Mouse (Mus musculus): ENCODE measurements around the gene Cybrd1. TPM values are rescaled to one million over a fixed set of nuclear protein-coding genes. Genes with fewer than 3 reads are reported as not detected.

Cybrd1 gene
- polyA plus RNA-seq, 1 experiment from 2014 or later = 3.5 TPM

DNA sequence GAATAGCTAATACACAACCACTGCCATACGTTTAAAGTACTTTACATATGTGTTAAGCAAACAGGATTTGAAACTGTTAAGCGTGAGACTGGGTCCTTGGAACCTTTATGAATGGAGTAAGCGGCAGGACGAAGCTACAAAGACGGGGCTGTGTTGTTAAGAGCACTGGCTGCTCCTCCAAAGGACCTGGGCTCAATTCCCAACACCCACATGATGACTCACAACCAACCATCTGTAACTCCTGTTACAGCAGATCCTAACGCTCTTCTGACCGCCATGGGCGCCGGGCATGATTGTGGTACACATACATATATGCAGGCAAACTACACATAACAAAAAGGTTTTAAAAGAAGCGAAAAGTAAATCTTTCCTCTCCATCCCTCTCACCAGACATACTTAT is 3.1 kb downstream of the Cybrd1 start:
- no peak for ATAC-seq
- no peak overlapping the region for H3K27ac ChIP-seq (ENCODE audit: low read length)
- no peak overlapping the region for H3K4me3 ChIP-seq (ENCODE audit: low read depth, low read length)
- peaks cover 9% of the 10 kb centered on the region for H3K27me3 ChIP-seq (ENCODE audit: control insufficient read depth, insufficient read depth, low read depth, low read length)
- H3K9me3 ChIP-seq (replicated peaks; ENCODE audit: control insufficient read depth, low read length, poor library complexity, severe bottlenecking) = no peaks in the 10 kb centered on the region
- H3K9ac ChIP-seq (ENCODE audit: low read depth, low read length) = no peak overlapping the region
- 80% methylated on average over 10 of the region's 10 CpGs for WGBS
- peaks cover 7% of the 10 kb centered on the region; the same call in 1 of the 2 replicates for H3K4me1 ChIP-seq (ENCODE audit: control insufficient read depth, insufficient read depth, low read length)
- H3K36me3 ChIP-seq (ENCODE audit: control insufficient read depth, insufficient read depth, low read length) = no peaks in the 10 kb centered on the region
- no peak overlapping the region for H3K4me2 ChIP-seq (ENCODE audit: low read length)

DNA sequence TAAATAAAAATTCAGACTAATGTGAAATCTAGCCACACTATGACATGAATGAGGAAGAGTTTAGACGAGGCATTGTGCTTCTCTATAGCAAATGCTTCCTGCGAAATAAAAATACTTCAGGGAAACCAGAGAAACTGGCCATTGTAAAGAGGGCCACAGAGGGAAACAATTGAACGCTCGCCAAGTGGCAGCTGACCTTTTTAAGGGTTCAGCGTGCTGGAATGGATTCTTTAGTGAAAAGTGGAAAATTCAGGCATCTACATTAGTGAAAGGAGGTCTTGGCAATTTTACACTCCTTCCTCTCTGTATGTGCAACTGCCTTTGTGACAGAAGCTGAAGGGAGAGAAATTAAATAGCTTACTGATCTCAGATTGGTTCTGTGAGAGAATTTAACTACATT is 3.7 kb downstream of the Cybrd1 start:
- WGBS = 8% methylated on average over 5 of the region's 5 CpGs
- H3K4me1 ChIP-seq (ENCODE audit: control insufficient read depth, insufficient read depth, low read length) = peaks cover 7% of the 10 kb centered on the region; the same call in 1 of the 2 replicates
- H3K4me3 ChIP-seq (ENCODE audit: low read depth, low read length) = no peak overlapping the region
- no peak for ATAC-seq
- H3K27me3 ChIP-seq (ENCODE audit: control insufficient read depth, insufficient read depth, low read depth, low read length) = peaks cover 9% of the 10 kb centered on the region
- no peak overlapping the region for H3K27ac ChIP-seq (ENCODE audit: low read length)
- H3K9ac ChIP-seq (ENCODE audit: low read depth, low read length) = no peak overlapping the region
- no peak overlapping the region for H3K4me2 ChIP-seq (ENCODE audit: low read length)
- no peaks in the 10 kb centered on the region for H3K9me3 ChIP-seq (replicated peaks; ENCODE audit: control insufficient read depth, low read length, poor library complexity, severe bottlenecking)
- H3K36me3 ChIP-seq (ENCODE audit: control insufficient read depth, insufficient read depth, low read length) = no peaks in the 10 kb centered on the region

DNA sequence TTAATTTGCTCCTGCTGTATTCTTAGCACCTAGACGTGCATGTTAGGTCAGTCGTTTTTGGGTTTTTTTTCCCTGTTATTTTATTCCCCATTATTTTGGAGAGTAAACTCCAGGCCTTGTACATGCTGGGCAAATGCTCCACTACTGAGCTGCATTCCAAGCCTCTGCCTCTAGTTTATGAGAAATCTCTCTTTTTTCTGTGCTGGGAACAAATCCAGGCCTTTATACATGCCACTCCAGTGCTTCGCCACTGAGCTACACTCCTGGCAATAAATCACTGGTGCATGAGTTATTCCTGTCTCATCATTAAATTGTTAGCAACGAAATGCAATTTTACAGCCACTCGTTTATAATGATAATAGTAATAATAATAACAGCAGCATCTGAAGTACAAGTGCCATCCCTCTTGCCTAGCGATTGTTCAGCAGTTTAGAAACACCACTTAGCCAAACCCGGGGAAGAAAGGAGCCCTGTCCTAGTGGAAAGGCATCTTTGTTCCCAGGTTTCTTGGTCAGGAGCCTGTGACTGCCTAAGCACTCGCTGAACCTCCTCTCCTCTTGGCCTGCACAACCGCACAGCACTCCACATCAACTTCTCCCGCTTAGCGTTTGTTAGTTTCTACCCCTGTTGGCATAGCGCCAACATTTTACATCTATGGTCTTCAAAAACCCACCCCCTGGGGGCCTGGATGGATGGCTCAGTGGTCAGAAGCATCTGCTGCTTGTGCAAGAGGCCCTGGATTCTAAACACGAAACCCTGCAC is 4.7 kb downstream of the Cybrd1 start:
- no peaks in the 10 kb centered on the region for H3K36me3 ChIP-seq (ENCODE audit: control insufficient read depth, insufficient read depth, low read length)
- no peaks in the 10 kb centered on the region for H3K9me3 ChIP-seq (replicated peaks; ENCODE audit: control insufficient read depth, low read length, poor library complexity, severe bottlenecking)
- H3K4me3 ChIP-seq (ENCODE audit: low read depth, low read length) = no peak overlapping the region
- H3K27ac ChIP-seq (ENCODE audit: low read length) = no peak overlapping the region
- 70% methylated on average over 13 of the region's 13 CpGs for WGBS
- H3K9ac ChIP-seq (ENCODE audit: low read depth, low read length) = no peak overlapping the region
- H3K27me3 ChIP-seq (ENCODE audit: control insufficient read depth, insufficient read depth, low read depth, low read length) = peaks cover 1% of the 10 kb centered on the region
- H3K4me1 ChIP-seq (ENCODE audit: control insufficient read depth, insufficient read depth, low read length) = peaks cover 7% of the 10 kb centered on the region; the same call in 1 of the 2 replicates
- ATAC-seq = no peak
- no peak overlapping the region for H3K4me2 ChIP-seq (ENCODE audit: low read length)

DNA sequence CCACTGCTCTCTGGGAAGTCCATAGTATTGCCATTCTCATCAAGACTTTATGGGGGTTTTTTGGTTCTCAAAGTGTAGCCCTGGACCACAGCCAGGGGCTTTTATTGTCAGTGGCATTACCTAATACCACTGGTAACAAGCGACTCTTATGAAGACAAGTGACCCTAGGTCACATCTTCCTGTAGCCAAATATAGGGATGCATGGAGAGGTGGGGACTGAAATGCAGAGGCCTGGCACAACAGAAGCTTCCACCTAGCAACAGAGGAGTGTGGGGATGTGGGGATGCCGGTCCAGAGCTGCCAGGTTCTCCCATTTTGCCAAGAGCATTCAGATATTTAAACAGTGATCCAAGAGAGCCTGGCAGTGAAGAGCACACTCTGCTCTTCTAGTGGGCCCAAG is 5.9 kb downstream of the Cybrd1 start:
- H3K36me3 ChIP-seq (ENCODE audit: control insufficient read depth, insufficient read depth, low read length) = no peaks in the 10 kb centered on the region
- H3K4me1 ChIP-seq (ENCODE audit: control insufficient read depth, insufficient read depth, low read length) = no peaks in the 10 kb centered on the region; the same call in 1 of the 2 replicates
- H3K4me3 ChIP-seq (ENCODE audit: low read depth, low read length) = no peak overlapping the region
- WGBS = 76% methylated on average over 2 of the region's 2 CpGs
- H3K9ac ChIP-seq (ENCODE audit: low read depth, low read length) = no peak overlapping the region
- no peaks in the 10 kb centered on the region for H3K27me3 ChIP-seq (ENCODE audit: control insufficient read depth, insufficient read depth, low read depth, low read length)
- no peak overlapping the region for H3K27ac ChIP-seq (ENCODE audit: low read length)
- ATAC-seq = no peak
- H3K4me2 ChIP-seq (ENCODE audit: low read length) = no peak overlapping the region
- no peaks in the 10 kb centered on the region for H3K9me3 ChIP-seq (replicated peaks; ENCODE audit: control insufficient read depth, low read length, poor library complexity, severe bottlenecking)

DNA sequence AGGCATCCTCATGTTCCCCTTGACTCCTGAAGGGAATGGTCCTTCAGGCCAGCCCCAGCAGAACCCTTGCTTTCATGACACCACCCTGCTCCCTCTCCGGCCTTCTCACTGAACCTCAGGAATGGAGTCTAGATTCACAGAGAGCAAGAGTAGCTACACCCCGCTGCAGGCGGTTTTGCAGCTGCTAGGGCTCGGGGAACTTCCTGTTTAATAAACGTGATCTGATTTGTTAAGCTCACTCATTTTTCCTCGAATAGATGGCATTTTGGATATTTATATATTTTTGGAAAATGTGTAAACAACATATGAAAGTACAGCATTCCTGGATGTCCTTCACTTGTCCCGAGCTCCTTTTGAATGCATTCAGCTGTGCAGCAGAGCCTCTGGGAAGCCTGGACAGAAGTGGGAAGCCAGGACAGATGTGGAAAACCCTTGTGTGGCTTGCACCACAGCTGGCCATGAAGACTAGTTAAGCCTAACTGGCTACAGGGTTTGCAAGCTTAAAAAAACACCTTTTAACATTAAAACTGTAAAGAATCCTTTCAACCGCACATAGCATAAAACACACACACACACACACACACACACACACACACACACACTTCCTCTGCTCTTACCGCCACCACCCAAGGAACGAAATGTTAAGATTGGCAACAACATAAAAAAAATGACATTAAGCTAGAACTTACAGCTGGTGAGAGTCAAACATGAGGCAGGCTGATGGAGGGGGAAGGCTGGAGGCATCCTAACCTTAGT is 10.2 kb downstream of the Cybrd1 start:
- 87% methylated on average over 10 of the region's 10 CpGs for WGBS
- H3K9me3 ChIP-seq (replicated peaks; ENCODE audit: control insufficient read depth, low read length, poor library complexity, severe bottlenecking) = no peaks in the 10 kb centered on the region
- no peaks in the 10 kb centered on the region for H3K4me1 ChIP-seq (ENCODE audit: control insufficient read depth, insufficient read depth, low read length)
- H3K27me3 ChIP-seq (ENCODE audit: control insufficient read depth, insufficient read depth, low read depth, low read length) = no peaks in the 10 kb centered on the region
- H3K36me3 ChIP-seq (ENCODE audit: control insufficient read depth, insufficient read depth, low read length) = no peaks in the 10 kb centered on the region
- no peak for ATAC-seq
- no peak overlapping the region for H3K27ac ChIP-seq (ENCODE audit: low read length)
- H3K4me3 ChIP-seq (ENCODE audit: low read depth, low read length) = no peak overlapping the region
- no peak overlapping the region for H3K9ac ChIP-seq (ENCODE audit: low read depth, low read length)
- H3K4me2 ChIP-seq (ENCODE audit: low read length) = no peak overlapping the region

DNA sequence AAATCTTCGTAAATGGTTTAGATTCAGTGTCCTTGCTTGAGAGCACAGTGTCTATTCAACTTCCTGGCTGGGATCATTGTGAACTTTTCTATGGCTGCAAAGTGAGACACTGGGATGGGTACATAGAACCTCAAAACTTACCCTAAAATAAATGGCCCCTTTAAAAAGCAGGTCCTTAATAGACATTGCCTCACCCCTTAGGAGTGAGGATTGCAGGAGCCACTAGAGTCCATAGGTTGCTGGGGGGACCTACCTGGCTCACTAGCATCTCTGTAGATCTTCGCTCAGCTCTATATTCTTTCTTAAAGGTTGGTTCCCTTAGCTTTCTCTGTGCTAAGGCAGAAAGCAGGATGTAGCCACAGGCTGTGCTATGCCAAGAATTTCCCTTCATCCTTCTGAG is 12.6 kb downstream of the Cybrd1 start:
- Histone ChIP-seq H3K4me1 (ENCODE audit: control insufficient read depth, insufficient read depth, low read length) (no peaks in the 10 kb centered on the region), H3K9ac (ENCODE audit: low read depth, low read length) (no peak overlapping the region), H3K4me2 (ENCODE audit: low read length) (no peak overlapping the region), H3K27ac (ENCODE audit: low read length) (no peak overlapping the region), H3K4me3 (ENCODE audit: low read depth, low read length) (no peak overlapping the region), H3K9me3 (replicated peaks; ENCODE audit: control insufficient read depth, low read length, poor library complexity, severe bottlenecking) (no peaks in the 10 kb centered on the region), H3K27me3 (ENCODE audit: control insufficient read depth, insufficient read depth, low read depth, low read length) (no peaks in the 10 kb centered on the region), H3K36me3 (ENCODE audit: control insufficient read depth, insufficient read depth, low read length) (no peaks in the 10 kb centered on the region)
- 91% methylated on average over 2 of the region's 2 CpGs for WGBS
- no peak for ATAC-seq

DNA sequence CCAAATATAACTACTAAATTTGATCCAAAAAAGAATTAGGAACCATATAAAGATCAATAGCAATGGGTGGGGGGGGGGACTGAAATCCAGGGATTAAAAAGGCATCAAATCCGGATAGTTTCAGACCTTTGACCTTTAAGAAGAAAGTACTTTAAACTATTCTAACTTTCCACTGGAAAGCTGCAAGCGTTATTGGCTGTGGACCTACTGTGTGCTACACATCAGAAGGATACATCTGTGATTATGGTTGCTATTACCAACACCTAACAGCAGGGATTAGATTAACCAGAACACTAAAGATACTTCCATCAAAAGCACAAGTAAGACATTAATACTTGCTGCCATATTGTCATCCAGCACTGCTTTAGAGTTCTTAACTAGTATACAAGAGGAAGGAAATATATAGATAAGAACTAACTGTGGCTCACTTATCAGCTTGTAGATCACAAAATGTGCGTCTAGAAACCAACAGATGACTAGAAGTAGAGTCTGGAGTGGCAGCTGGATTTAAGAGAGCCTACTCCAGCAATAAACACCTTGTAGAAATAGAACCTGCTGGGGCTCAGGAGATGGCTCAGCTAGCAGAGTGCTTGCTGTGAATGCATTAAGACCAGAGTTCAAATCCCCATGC is 14.3 kb downstream of the Cybrd1 start:
- no peaks in the 10 kb centered on the region for H3K9me3 ChIP-seq (replicated peaks; ENCODE audit: control insufficient read depth, low read length, poor library complexity, severe bottlenecking)
- H3K4me1 ChIP-seq (ENCODE audit: control insufficient read depth, insufficient read depth, low read length) = no peaks in the 10 kb centered on the region
- H3K27me3 ChIP-seq (ENCODE audit: control insufficient read depth, insufficient read depth, low read depth, low read length) = no peaks in the 10 kb centered on the region
- no peak overlapping the region for H3K4me3 ChIP-seq (ENCODE audit: low read depth, low read length)
- H3K9ac ChIP-seq (ENCODE audit: low read depth, low read length) = no peak overlapping the region
- no peaks in the 10 kb centered on the region for H3K36me3 ChIP-seq (ENCODE audit: control insufficient read depth, insufficient read depth, low read length)
- no peak overlapping the region for H3K27ac ChIP-seq (ENCODE audit: low read length)
- H3K4me2 ChIP-seq (ENCODE audit: low read length) = no peak overlapping the region
- 86% methylated on average over 3 of the region's 3 CpGs for WGBS
- no peak for ATAC-seq

DNA sequence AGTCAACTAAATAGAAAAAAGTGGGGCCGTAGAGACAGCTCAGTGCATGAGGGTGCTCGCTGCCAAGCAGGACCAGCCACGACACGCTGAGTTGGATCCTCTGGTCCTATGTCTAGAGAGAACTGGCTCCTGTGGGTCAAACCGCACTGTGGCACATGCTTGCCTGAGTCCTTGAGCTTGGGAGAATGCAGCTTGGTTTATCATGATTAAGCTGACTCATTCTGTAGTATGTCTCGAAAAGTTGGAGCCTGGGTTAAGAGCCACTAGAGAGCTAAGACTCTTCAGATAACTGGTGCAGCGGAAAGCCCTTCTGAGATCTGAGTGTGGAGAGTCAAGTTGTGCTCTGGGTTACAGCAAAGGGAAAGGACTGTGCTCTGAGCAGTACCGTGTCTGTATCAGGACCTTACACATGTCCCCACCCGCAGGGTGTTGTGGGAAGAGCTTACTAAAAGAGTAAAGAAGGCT is 16.4 kb downstream of the Cybrd1 start:
- Histone ChIP-seq H3K27me3 (ENCODE audit: control insufficient read depth, insufficient read depth, low read depth, low read length) (no peaks in the 10 kb centered on the region), H3K4me1 (ENCODE audit: control insufficient read depth, insufficient read depth, low read length) (no peaks in the 10 kb centered on the region), H3K9ac (ENCODE audit: low read depth, low read length) (no peak overlapping the region), H3K4me3 (ENCODE audit: low read depth, low read length) (no peak overlapping the region), H3K4me2 (ENCODE audit: low read length) (no peak overlapping the region), H3K9me3 (replicated peaks; ENCODE audit: control insufficient read depth, low read length, poor library complexity, severe bottlenecking) (no peaks in the 10 kb centered on the region), H3K27ac (ENCODE audit: low read length) (no peak overlapping the region), H3K36me3 (ENCODE audit: control insufficient read depth, insufficient read depth, low read length) (no peaks in the 10 kb centered on the region)
- ATAC-seq = no peak
- 89% methylated on average over 9 of the region's 9 CpGs for WGBS

DNA sequence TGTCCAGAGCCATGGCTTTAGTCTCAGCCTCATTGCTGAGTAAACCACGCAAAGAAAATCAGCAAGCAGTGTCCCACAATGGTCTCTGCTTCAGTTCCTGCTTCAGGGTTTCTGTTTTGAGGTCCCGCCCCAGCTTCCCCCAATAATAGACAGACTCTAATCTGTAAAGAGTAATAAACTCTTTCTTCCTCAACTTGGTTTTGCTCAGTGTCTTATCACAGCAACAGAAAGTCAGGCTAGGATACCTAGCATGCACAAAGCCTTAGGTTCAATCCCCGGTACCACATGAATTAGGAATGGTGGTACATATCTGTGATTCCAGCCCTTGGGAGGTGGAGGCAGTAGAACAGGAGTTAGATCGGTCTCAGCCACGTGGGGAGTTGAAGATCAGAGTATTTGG is 17.1 kb downstream of the Cybrd1 start:
- ATAC-seq = no peak
- 83% methylated on average over 5 of the region's 5 CpGs for WGBS
- Histone ChIP-seq H3K4me2 (ENCODE audit: low read length) (no peak overlapping the region), H3K4me1 (ENCODE audit: control insufficient read depth, insufficient read depth, low read length) (no peaks in the 10 kb centered on the region), H3K4me3 (ENCODE audit: low read depth, low read length) (no peak overlapping the region), H3K27me3 (ENCODE audit: control insufficient read depth, insufficient read depth, low read depth, low read length) (no peaks in the 10 kb centered on the region), H3K9ac (ENCODE audit: low read depth, low read length) (no peak overlapping the region), H3K36me3 (ENCODE audit: control insufficient read depth, insufficient read depth, low read length) (no peaks in the 10 kb centered on the region), H3K9me3 (replicated peaks; ENCODE audit: control insufficient read depth, low read length, poor library complexity, severe bottlenecking) (no peaks in the 10 kb centered on the region), H3K27ac (ENCODE audit: low read length) (no peak overlapping the region)

Data from midbrain, embryonic 16.5 days (tissue).